Mouse (Mus musculus) lung, postnatal 0 days (tissue): Measurements from ENCODE around the gene Defb45.

Source experiments
- CTCF ChIP-seq: IDR thresholded peaks from 2 replicates; pipeline ENCODE4 v1.5.1; 2016; ENCODE audit warnings: antibody characterized with exemption, mild to moderate bottlenecking
- EP300 ChIP-seq: IDR thresholded peaks from 2 replicates; pipeline ENCODE4 v1.6.1; 2016; ENCODE audit warnings: antibody characterized with exemption, mild to moderate bottlenecking, control low read depth

GRCm38 (mm10) chr2:152548124-152548523 lies 51.1 kb downstream of the Defb45 start:
- TF ChIP-seq CTCF (no peak), EP300 (no peak)
